Mouse (Mus musculus): ENCODE measurements around the gene Susd3.
A peak's percentile ranks its signal among the peaks of the same experiment; 100 is the strongest.

The Susd3 gene

DNA sequence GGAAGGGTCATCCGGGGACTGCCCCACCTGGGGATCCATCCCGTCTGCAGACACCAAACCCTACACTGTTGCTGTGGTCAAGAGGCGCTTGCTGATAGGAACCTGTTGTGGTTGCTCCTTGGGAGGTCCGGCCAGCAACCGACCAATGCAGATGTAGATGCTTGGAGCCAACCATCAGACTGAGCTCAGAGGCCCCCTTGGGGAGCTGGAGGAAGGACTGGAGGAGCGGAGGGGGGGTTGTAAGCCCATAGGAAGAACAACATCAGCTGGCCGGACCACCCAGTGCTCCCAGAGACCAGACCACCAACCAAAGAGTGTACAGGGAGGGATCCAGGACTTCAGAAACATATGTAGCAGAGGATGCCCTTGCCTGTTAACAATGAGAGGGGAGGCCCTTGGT, 39.2 kb downstream of the Susd3 start:
- DNase-seq = no peak

DNA sequence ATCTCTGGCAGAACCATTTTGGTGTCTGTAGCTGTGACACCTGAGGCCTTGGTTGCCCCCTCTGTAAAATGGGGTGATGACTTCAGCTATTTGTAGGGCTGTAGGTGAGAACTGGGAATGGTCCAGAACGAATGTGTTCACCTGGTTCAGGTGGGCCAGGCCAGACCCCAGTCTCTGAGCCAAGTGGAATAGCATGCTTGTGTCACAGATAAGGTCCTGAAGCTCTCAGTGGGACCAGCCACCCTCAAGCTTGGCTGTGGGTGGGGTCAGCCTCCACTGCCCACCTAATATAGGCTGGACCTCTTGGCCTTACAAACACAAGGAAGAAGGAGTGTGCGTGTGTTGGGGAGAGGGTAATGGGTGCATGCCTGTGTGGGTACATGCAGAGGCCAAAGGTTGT, 42.2 kb downstream of the Susd3 start:
- DNase-seq = no peak

DNA sequence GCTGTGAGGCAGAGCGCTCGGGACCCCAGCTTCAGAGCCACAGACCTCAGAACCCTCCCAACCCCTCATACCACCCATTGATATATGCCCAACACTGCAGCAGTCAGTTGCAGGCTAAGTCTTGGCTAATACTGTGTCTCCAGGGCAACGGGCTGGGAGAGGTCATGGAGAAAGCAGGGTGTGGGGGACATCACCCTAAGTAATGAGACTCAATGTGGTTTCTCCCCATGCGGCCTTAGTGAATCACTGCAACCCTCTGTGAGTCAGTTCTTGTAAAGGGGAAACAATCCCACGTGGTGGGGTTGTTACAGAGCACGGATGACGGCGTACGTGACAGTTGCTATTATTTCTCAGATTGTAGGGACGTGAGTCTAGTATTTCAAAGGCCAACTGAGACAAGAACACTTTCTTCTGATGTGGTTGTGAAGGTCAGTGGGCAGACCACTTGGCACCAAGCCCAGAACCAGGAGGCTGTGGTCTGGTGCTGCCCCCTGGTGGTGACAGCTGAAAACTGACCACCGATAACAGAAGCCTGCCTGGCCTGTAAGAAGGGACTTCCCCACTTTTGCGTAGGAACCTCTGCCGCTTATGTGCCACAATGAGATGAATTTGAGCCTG, 43.0 kb downstream of the Susd3 start:
- peak; percentile 88 for DNase-seq

DNA sequence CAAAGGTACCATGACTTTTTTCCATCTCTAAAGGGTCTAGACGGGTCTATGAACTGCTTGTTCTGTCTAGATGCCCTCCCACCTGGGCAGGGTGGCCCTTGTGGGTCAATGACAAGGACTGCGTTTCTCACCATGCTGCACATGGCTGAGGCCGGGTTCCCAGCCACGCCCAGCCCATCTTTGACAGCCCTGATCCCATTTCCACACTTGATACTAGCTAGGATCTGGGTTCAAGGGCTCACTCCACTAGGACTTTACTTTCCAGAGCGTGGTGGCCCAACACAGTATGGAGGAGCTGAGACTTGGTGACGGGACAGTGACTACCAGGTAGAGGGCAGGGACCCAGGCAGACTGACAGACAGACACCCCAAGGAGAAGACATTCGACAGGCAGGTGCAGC, 46.0 kb downstream of the Susd3 start:
- DNase-seq = no peak

DNA sequence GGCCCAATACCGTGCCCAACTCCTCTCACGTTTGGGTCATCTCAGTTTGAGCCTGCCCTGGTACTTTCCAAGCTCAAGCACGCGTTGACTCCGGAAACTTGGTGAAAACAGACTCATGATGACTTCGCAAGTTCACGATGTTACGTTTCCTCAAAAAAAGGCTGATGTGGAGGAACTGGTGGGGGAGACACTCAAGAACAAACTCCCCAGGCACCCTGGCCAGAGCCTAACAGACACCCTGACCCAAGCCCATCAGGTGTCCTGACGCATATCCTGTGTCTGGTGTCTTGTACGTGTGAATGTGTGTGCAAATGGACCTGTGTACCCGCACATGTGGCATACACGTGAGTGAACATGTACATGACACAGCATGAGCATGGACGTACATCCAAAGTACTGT, 47.8 kb downstream of the Susd3 start:
- no peak for DNase-seq

DNA sequence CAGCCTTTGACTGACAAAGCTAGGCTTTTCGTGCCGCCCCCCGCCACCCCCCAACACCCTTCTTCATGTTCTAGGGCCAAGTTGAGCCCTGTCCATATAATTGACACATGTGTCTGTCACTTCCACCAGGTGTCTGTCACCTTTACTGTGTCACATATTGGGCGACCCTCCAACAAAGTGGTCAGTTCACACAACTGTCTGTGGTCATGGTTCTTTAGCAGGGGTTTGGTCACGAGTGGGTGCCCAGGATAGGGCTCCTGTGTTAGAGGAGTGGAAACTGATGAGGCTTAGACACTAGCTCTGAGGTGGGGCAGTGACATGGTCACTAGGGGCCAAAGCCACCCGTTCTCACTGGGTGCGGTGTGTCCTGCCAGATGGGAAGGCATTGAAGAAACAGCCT, 48.6 kb downstream of the Susd3 start:
- DNase-seq = no peak

DNA sequence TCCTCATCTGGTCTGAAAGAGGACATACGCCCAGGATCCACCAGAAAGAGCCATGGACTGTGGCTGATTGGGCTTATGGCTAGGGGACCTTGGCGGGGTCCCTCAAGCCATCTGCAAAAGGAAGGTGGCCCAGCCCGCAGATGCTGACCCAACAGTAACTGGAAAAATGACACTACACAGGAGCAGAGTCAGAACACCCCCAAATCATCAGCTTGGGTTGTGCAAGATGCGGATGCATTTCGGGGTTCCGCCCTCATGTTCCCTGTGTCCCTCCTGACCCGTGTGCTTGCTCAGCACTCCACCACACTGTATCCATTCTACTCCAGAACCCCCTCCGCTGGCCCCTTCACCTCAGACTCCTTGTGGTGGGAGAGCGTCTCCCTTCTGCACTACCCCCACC, 49.8 kb downstream of the Susd3 start:
- DNase-seq = no peak

GRCm38 (mm10) chr13:49196766-49197165, 51.7 kb downstream of the Susd3 start:
- DNase-seq = no peak

GRCm38 (mm10) chr13:49196211-49196610, 52.3 kb downstream of the Susd3 start:
- DNase-seq = no peak

- DNase-seq = no peak
Observed at GRCm38 (mm10) chr13:49195651-49196050, 52.9 kb downstream of the Susd3 start.

GRCm38 (mm10) chr13:49194811-49195210, 53.7 kb downstream of the Susd3 start:
- DNase-seq = no peak

- no peak for DNase-seq
Observed at GRCm38 (mm10) chr13:49193650-49194049, 54.9 kb downstream of the Susd3 start.

DNA sequence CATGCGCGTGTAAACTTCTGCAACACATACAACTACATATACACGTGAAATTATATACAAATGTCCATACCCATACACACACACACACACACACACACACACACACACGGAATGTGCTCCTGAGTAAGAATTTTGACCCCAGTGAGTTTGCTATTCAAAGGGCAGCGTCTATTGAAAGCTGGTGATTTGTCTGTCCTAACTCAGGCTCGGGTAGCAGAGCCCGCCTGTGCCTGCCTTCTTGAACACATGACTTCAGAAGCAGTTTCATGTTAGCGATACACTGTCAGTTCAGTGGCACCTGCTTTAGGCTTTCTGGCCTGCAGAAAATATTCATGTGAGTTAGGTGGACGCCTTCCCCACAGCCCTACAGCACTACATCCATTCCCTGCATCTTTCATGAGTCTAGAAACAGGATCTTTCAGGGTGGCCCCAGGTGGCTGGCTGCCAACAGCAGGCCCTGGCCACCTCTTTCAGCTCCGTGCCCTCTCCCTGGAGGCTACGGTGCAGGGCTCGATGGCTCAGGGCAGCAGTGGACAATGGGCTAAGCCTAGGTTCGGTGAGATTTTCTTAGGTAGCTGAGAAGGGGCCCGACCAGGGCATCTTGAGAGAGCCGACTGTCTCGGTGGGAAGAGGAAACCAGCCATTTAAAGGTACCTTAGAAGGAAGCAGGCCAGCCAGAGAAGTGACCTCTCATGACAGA, 56.2 kb downstream of the Susd3 start:
- DNase-seq = no peak

- no peak for DNase-seq
Observed at GRCm38 (mm10) chr13:49191673-49192035, 56.9 kb downstream of the Susd3 start.

- DNase-seq = no peak
Observed at GRCm38 (mm10) chr13:49190876-49191672, 57.4 kb downstream of the Susd3 start.

DNA sequence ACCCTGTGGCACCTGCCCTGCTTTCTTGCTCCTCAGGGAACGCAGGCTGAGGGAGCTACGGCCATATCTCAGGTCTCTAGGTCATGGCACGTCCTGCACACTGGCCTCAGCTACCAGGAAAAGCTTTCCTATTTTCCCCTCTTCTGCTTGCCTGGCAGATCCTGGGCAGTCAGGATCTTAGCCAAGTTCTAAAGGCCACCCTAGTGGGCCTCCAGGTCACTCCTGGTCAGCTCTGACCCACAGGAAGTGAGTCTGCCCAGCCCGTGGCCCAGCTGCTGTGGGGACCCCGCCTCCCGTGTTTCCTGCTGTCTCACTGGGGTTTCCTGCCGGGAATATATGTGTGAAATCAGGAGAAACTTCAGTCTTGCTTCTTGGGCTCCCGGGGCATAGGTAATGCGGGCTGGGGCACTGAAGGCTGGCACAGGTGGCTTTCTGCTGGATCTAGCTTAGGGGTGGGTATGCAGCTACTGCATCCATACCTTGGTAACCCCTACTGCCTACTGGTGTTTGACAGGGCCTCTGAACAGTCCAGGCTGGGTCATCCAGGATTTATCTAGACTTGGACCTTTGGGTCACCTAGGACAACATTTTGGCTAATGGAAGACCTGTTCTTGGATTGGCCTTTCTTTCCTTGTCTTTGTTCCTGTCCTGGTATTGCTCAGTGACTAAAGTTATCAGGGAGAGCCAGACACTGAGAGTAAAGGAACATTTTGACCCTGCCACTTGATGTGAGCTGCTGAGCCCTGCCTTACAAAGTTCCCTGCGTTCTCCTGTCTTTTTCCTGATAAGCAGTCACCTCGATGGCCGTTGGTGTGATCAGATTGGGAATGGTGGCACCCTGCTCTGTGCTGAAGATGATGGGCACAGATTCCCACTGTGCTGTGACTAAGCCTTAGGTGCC, 58.3 kb downstream of the Susd3 start:
- DNase-seq = peak; percentile 82

- DNase-seq = no peak
Observed at GRCm38 (mm10) chr13:49188966-49189360, 59.5 kb downstream of the Susd3 start.

DNA sequence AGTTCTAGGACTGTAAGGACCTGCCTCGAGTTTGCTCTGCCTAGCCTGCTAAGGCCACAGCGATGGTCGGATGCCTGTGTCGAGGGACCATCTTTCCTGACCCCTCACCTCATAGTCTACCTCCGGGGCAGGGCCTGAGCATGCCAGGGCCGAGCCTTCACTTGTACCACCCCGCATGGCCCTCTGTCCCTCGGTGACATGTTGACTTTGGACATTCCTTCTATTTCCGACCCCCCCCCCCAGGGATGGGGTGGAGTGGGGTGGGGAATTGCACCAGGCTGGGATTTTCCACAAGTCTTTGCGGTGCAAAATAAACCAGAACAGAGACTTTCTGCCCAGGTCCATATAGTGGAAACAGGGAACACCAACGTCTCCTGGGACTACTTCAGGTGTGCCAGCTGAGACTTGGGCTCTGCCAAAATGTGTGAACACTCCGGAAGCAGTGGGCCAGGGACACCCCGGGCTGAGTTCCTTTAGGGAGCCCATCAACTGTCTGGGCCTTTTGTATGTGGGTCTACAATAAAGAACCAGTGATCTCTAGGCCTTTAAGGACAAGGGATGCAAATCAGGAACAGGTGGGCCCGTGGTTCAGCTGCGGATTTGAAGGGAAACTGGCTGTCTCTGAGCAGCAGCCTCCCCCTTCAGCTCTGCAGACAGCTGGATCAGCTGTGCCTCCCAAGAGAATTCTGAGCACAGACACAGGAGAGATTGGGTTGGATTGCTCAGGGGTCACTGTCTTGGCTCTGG, 60.1 kb downstream of the Susd3 start:
- peak; percentile 31 for DNase-seq

GRCm38 (mm10) chr13:49187288-49188218, 61.0 kb downstream of the Susd3 start, which contains the start of gene Ninj1:
Ninj1 (plus strand) TSS chr13:49187485.
- DNase-seq = peak; percentile 87

GRCm38 (mm10) chr13:49186798-49187287, 61.7 kb downstream of the Susd3 start:
- no peak for DNase-seq

DNA sequence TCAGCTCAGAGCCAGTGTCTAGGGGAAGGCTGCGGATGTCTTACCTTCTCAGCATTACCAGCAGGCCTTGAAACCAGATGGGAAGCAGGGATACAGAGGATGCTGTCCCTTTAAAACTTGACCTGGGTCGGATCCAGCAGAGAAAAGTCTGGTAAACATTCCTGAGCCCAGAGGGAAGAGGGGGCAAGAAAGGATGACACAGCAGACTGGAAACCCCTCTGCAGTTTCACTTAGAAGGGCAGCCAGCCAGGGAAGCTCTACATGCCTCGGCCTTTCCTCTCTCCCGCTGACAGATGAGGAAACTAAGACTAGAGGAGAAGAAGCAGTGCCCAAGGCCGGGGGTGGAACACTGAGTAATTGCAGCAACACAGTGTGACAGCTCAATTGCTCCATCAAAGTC, 64.9 kb downstream of the Susd3 start:
- DNase-seq = peak; percentile 58
